Mouse (Mus musculus) bone marrow, adult 2 months (tissue): Measurements from ENCODE around the gene Gm1113.

Experiments used
- CTCF ChIP-seq: fragments of 200-500 bp; IDR thresholded peaks from 2 replicates; pipeline ENCODE4 v1.5.1; 2011; ENCODE audit warnings: low read length, control low read depth; ENCODE audit not compliant: control insufficient read depth, insufficient read depth
- POLR2A ChIP-seq: fragments of 200-500 bp; IDR thresholded peaks from 2 replicates; pipeline ENCODE4 v1.6.1; 2011; ENCODE audit warnings: low read depth, mild to moderate bottlenecking, control low read depth, low read length, borderline replicate concordance; ENCODE audit not compliant: control insufficient read depth

GRCm38 (mm10) chr9:35539001-35539750 is 21.1 kb upstream of the Gm1113 start:
- TF ChIP-seq CTCF = no peak
- no peak for TF ChIP-seq POLR2A
